Mouse (Mus musculus): ENCODE measurements around the gene Zmynd8. TPM values are rescaled to one million over a fixed set of nuclear protein-coding genes. Genes with fewer than 3 reads are reported as not detected.
A peak's percentile ranks its signal among the peaks of the same experiment; 100 is the strongest.

Gene Zmynd8
- polyA plus RNA-seq, 1 experiment from 2014 or later = 21.9 TPM

- Histone ChIP-seq H3K4me1 (ENCODE audit: insufficient read depth) (peaks cover 11% of the 10 kb centered on the region), H3K4me3 (ENCODE audit: low read depth, low read length) (no peak overlapping the region), H3K9ac (replicated peaks) (no peak overlapping the region), H3K4me2 (ENCODE audit: low read depth, low read length) (peak overlapping the region; percentile 18), H3K27me3 (ENCODE audit: insufficient read depth, low read length) (no peaks in the 10 kb centered on the region), H3K36me3 (replicated peaks; ENCODE audit: insufficient read depth, low read length) (no peaks in the 10 kb centered on the region), H3K9me3 (ENCODE audit: low read length) (no peaks in the 10 kb centered on the region), H3K27ac (ENCODE audit: low read depth) (peak overlapping the region; percentile 75)
- DNase-seq = peak; percentile 80
- TF ChIP-seq EP300 (IDR thresholded peaks at IDR 0.05; ENCODE audit: low read depth) = no peak
- no peak for TF ChIP-seq CTCF (IDR thresholded peaks at IDR 0.05; ENCODE audit: low read depth)
- peak; percentile 88 for ATAC-seq
- 37% methylated on average over 13 of the region's 13 CpGs for WGBS (ENCODE audit: insufficient replicate concordance)
Measured at GRCm38 (mm10) chr2:165922047-165922728, 23.4 kb upstream of the Zmynd8 start.

DNA sequence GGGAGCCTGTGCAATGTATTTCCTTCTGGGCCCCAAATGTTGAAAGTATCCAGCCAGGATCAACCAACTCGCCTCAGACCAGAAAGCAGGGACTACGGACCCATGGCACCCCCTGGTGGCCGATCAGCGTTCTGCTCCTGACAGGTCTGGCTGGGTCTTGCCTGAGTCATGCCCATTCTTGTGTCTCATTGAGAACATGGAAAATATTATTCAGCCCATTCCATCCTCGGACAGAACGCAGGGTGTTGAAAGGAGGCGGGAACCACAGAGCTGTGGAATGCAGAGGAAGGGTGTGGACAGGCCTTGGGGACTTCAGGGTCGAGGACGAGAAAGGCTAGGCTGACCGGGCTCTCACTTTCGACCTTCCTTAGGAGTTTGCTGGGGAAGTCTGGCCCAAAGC, 15.5 kb upstream of the Zmynd8 start:
- H3K36me3 ChIP-seq (replicated peaks; ENCODE audit: insufficient read depth, low read length) = no peaks in the 10 kb centered on the region
- WGBS (ENCODE audit: insufficient replicate concordance) = 24% methylated on average over 11 of the region's 11 CpGs

GRCm38 (mm10) chr2:165913073-165913472, 14.3 kb upstream of the Zmynd8 start:
- H3K4me2 ChIP-seq (ENCODE audit: low read depth, low read length) = no peak overlapping the region
- no peaks in the 10 kb centered on the region for H3K4me1 ChIP-seq (ENCODE audit: insufficient read depth)
- no peak overlapping the region for H3K9ac ChIP-seq (replicated peaks)
- WGBS (ENCODE audit: insufficient replicate concordance) = 52% methylated on average over 7 of the region's 7 CpGs
- no peaks in the 10 kb centered on the region for H3K9me3 ChIP-seq (ENCODE audit: low read length)
- no peak for TF ChIP-seq CTCF (IDR thresholded peaks at IDR 0.05; ENCODE audit: low read depth)
- TF ChIP-seq EP300 (IDR thresholded peaks at IDR 0.05; ENCODE audit: low read depth) = no peak
- no peak overlapping the region for H3K27ac ChIP-seq (ENCODE audit: low read depth)
- H3K36me3 ChIP-seq (replicated peaks; ENCODE audit: insufficient read depth, low read length) = no peaks in the 10 kb centered on the region
- ATAC-seq (peak; percentile 76), DNase-seq (peak; percentile 46)
- H3K27me3 ChIP-seq (ENCODE audit: insufficient read depth, low read length) = no peaks in the 10 kb centered on the region
- no peak overlapping the region for H3K4me3 ChIP-seq (ENCODE audit: low read depth, low read length)

More for the DNA sequence above, 15.5 kb upstream of the Zmynd8 start:
- Histone ChIP-seq H3K27me3 (ENCODE audit: insufficient read depth, low read length) (no peaks in the 10 kb centered on the region), H3K27ac (ENCODE audit: low read depth) (no peak overlapping the region), H3K9ac (replicated peaks) (no peak overlapping the region), H3K9me3 (ENCODE audit: low read length) (no peaks in the 10 kb centered on the region), H3K4me2 (ENCODE audit: low read depth, low read length) (no peak overlapping the region), H3K4me3 (ENCODE audit: low read depth, low read length) (no peak overlapping the region), H3K4me1 (ENCODE audit: insufficient read depth) (no peaks in the 10 kb centered on the region)
- ATAC-seq = peak; percentile 68
- no peak for TF ChIP-seq EP300 (IDR thresholded peaks at IDR 0.05; ENCODE audit: low read depth)
- TF ChIP-seq CTCF (IDR thresholded peaks at IDR 0.05; ENCODE audit: low read depth) = peak; percentile 99
- peak; percentile 92 for DNase-seq

DNA sequence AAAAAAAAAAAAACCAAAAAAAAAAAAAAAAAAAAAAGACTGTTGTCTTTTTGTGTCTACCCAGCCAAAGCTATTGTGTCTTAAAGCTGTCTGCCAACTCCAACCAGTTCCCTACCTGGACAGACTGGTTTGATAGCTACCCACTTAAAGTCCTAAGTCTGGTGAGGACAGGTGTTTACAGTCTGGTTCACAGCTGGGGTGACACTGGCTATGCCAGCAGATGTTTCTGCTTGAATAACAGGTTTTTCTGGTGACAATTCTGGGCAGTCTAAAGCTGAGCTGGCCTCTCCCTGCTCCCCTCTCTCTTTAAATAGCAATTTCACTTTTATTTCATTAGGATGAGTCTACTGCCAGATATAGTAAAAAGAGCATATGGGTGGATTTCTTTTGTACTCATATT, 10.9 kb upstream of the Zmynd8 start:
- Histone ChIP-seq H3K36me3 (replicated peaks; ENCODE audit: insufficient read depth, low read length) (no peaks in the 10 kb centered on the region), H3K4me3 (ENCODE audit: low read depth, low read length) (no peak overlapping the region), H3K9me3 (ENCODE audit: low read length) (no peaks in the 10 kb centered on the region), H3K9ac (replicated peaks) (no peak overlapping the region), H3K27me3 (ENCODE audit: insufficient read depth, low read length) (no peaks in the 10 kb centered on the region), H3K27ac (ENCODE audit: low read depth) (no peak overlapping the region), H3K4me2 (ENCODE audit: low read depth, low read length) (no peak overlapping the region), H3K4me1 (ENCODE audit: insufficient read depth) (no peaks in the 10 kb centered on the region)
- DNase-seq (no peak), ATAC-seq (no peak)
- TF ChIP-seq EP300 (IDR thresholded peaks at IDR 0.05; ENCODE audit: low read depth) = no peak
- TF ChIP-seq CTCF (IDR thresholded peaks at IDR 0.05; ENCODE audit: low read depth) = no peak

DNA sequence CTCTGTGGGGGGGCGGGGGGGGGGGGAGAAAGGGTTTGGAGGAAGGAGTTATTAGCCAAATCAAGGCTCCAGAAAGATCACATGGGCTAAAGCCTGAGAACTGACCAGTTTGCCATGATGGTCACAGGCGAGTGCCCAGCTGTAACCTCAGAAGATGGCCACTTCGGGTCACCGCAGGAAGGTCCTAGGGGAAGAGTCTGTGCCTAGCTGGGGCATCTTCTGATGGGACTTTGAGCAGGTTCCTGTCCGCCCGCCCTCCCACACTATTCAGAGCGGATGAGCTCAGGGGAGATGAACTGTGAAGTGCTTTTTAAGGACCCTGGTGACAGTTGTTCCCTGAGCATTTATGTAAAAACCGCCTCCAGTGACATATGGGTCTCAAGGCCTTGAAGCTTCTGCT, 8.4 kb upstream of the Zmynd8 start:
- no peaks in the 10 kb centered on the region for H3K27me3 ChIP-seq (ENCODE audit: insufficient read depth, low read length)
- no peak overlapping the region for H3K4me3 ChIP-seq (ENCODE audit: low read depth, low read length)
- no peak for ATAC-seq
- 82% methylated on average over 7 of the region's 8 CpGs for WGBS (ENCODE audit: insufficient replicate concordance)
- H3K36me3 ChIP-seq (replicated peaks; ENCODE audit: insufficient read depth, low read length) = no peaks in the 10 kb centered on the region
- no peak overlapping the region for H3K9ac ChIP-seq (replicated peaks)
- no peaks in the 10 kb centered on the region for H3K9me3 ChIP-seq (ENCODE audit: low read length)
- DNase-seq = no peak
- H3K27ac ChIP-seq (ENCODE audit: low read depth) = no peak overlapping the region
- H3K4me1 ChIP-seq (ENCODE audit: insufficient read depth) = no peaks in the 10 kb centered on the region
- no peak overlapping the region for H3K4me2 ChIP-seq (ENCODE audit: low read depth, low read length)
- TF ChIP-seq CTCF (IDR thresholded peaks at IDR 0.05; ENCODE audit: low read depth) (no peak), EP300 (IDR thresholded peaks at IDR 0.05; ENCODE audit: low read depth) (no peak)

DNA sequence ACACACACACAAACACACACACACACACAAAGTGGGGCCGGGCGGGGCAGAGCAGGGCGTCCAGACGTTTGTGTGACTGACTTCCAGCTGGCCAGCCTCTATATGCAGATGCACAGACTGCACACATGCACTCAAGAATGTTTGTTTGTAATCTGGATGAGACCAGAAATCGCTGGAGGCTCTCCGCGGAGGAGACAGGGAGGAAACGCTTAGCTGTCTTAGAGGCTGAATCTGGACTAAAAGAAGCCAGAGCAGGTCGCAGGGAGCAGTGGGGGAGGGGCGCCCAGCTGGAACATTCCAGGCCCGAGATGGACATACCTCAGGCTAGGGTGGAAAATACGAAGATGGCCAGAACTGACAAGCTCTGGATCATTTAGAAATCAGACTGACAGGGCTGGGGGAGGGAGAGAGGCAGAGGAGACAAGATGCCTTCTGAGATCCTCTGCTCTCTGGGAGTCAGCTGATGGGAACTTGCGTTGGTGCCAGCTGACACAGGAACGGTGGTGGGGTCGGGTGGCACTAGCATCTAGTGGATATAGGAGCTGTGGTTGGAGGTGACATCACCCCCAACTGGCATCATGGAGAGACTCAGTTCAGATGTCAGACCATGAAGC, 7.6 kb upstream of the Zmynd8 start:
- WGBS (ENCODE audit: insufficient replicate concordance) = 41% methylated on average over 15 of the region's 15 CpGs
- Histone ChIP-seq H3K9ac (replicated peaks) (no peak overlapping the region), H3K4me2 (ENCODE audit: low read depth, low read length) (no peak overlapping the region), H3K36me3 (replicated peaks; ENCODE audit: insufficient read depth, low read length) (no peaks in the 10 kb centered on the region), H3K27ac (ENCODE audit: low read depth) (no peak overlapping the region), H3K4me3 (ENCODE audit: low read depth, low read length) (no peak overlapping the region), H3K27me3 (ENCODE audit: insufficient read depth, low read length) (no peaks in the 10 kb centered on the region), H3K4me1 (ENCODE audit: insufficient read depth) (no peaks in the 10 kb centered on the region), H3K9me3 (ENCODE audit: low read length) (no peaks in the 10 kb centered on the region)
- no peak for TF ChIP-seq CTCF (IDR thresholded peaks at IDR 0.05; ENCODE audit: low read depth)
- TF ChIP-seq EP300 (IDR thresholded peaks at IDR 0.05; ENCODE audit: low read depth) = no peak
- peak; percentile 17 for DNase-seq
- no peak for ATAC-seq

Data from liver, postnatal 0 days (tissue).